Mouse (Mus musculus) spleen, adult 2 months (tissue): ENCODE measurements around the gene Setd1a.

Source experiments
- CTCF ChIP-seq: fragments of 200-500 bp; IDR thresholded peaks from 2 replicates; pipeline ENCODE4 v1.5.1; 2011; ENCODE audit warnings: mild to moderate bottlenecking, inconsistent platforms; ENCODE audit not compliant: insufficient read depth, insufficient read length, insufficient replicate concordance; ENCODE audit errors: extremely low read depth
- POLR2A ChIP-seq: fragments of 200-500 bp; IDR thresholded peaks from 2 replicates; pipeline ENCODE4 v1.6.1; 2011; ENCODE audit warnings: low read depth, low read length, inconsistent platforms

GRCm38 (mm10) chr7:127772557-127772956 is 3.9 kb upstream of the Setd1a start:
- no peak for TF ChIP-seq POLR2A
- no peak for TF ChIP-seq CTCF
